Mouse (Mus musculus): ENCODE data around the gene Lgi1. TPM values are rescaled to one million over a fixed set of nuclear protein-coding genes. Genes with fewer than 3 reads are reported as not detected.

Lgi1 gene
- polyA plus RNA-seq (2017; shearing (Covaris generic)): under 1 TPM in 1 of 3 experiments, not detected in 2; 0.30 TPM

GRCm38 (mm10) chr19:38264505-38265500, at the start of gene Lgi1:
Lgi1 (plus strand) TSS chr19:38264536.
- ATAC-seq: no peak

- ATAC-seq: no peak
These were observed 46.6 kb upstream of the Lgi1 start for GRCm38 (mm10) chr19:38217696-38218095.

GRCm38 (mm10) chr19:38223356-38223904, 40.9 kb upstream of the Lgi1 start:
- peak; percentile 12 for ATAC-seq

DNA sequence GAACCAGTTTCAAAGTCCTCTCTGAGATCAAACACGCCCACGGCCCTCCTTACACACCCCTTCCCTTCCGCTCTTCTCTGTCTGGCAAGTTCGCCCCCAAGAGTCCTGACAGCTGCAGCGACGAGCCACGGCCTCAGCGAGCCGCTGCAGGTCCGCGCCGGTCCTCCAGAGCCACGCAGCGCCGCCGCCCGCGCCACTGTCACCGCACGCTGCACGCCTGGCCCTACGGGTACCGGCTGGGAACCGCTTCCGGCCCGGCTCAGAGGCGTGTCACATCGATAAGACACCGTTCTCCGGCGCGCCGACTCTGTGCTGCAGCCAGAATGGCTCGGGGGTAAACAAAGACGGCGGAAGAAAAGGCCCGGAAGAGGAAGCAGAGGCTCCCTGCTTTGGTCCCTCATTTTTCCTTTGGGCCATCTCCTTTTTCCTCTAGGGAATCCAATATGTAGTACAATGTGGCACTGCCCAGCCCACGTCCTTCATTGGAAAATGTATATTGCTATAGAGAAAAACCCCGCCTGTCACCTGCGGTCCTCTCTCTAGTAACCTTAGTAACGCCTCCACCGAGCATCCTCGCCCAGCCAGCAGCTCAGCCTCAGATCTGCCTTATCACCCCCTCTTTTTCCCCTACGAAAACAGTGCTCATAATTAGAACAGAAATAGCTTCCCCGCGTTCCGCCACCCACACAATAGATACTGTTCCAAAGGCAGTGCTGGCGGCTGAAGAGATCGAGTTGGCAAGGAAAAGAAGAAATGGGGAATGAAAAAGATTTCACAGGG, 40.2 kb upstream of the Lgi1 start, which contains the start of gene Fra10ac1:
Fra10ac1 (minus strand) TSS at position 252 of the 780 bp plus-strand sequence.
- ATAC-seq: peak; percentile 86

DNA sequence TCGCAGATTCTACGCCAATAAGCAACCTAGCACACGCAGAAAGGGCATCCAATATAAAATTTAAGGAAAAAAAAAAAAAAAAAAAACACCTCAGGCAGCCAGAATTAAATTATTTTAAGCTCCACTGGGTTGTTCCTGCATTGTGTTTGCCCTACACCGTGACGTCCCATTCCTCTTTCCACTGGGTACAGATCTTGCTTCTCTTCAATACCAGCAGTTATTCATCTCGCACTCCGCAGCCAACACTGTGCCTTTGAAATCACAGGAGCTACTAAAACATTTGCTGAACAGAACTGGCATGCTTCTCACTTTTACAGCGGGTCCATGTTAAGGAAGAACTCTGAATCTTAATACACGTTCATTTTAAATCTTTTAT, 39.7 kb upstream of the Lgi1 start:
- no peak for ATAC-seq

GRCm38 (mm10) chr19:38228699-38229098, 35.6 kb upstream of the Lgi1 start:
- no peak for ATAC-seq

DNA sequence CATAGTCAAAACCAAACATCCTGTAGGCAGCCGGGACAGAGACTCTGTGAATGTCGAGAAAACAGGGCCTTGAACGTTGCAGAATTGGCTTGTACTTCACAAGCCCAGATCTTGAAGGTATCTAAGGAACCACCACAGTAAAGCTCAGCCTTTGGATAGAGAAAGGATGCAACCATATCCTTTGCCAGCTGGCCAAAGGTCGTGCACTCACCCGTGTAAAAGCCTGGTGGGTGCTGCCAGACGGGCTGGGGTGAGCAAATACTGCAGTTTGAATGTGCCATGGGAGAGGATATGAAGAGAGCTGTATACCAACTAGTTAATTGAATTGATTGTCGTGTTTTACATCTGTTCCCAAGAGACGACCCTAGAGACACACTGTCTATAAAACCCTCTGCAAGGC, 32.2 kb upstream of the Lgi1 start:
- ATAC-seq: no peak

GRCm38 (mm10) chr19:38232516-38232915, 31.8 kb upstream of the Lgi1 start:
- ATAC-seq: no peak

DNA sequence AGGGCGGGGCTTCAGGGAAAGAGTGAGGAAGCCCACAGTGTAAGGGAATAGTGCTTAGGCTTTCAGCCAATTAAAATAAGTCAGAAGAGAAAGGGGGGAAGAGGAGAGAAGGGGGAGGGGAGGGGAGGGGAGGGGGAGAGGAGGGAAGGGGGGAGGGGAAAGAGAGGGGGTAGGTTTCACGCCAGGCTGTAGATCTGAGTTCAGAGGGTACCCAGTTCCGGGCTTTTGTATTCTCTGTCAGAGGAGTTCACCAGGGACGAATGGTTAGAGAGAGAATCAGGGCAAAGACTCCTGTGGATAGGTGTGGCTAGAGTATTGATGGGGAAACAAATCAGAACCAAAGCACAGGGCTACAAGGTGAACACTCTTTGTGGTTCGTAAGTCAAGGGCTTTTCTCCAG, 27.8 kb upstream of the Lgi1 start:
- no peak for ATAC-seq

DNA sequence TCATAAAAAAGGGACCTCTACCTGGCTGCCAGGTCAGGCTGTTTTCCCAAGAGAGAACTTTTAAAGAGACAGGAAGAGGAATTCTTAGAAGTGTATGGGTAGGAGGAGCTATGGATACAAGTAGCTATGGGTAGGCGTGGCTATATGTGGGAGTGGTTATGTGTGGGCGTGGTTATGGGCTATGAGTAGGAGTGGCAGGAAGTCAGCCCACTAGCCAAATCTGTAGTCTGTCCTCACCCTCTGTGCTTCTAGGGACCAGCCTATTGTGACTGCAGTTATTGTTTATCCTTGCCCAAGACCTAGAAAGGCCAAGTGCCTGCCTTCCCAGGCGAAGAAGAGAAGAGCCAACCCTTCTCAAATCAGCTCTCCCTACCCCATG, 26.5 kb upstream of the Lgi1 start:
- peak; percentile 52 for ATAC-seq

- ATAC-seq: no peak
These were observed 26.0 kb upstream of the Lgi1 start for GRCm38 (mm10) chr19:38238213-38238951.

GRCm38 (mm10) chr19:38242314-38242852, 22.0 kb upstream of the Lgi1 start:
- ATAC-seq: no peak

DNA sequence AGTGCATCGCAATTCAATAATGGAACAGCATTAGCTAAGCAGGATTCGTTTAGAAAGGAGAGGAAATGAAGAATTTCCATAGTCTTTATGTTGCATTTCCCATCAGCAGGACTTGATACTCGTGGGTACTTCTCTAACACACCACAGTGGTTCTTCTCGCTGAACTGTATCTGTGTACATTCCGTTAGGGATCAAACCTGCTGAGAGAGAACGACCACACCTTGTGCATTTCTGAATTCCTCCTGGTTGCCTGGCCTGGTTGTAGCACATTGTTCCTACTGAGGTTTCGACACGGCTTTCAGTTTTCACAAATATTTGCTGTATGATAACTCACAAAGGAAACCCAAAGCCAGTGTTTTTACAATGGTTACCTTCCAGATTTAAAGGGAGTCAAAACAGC, 19.6 kb upstream of the Lgi1 start:
- ATAC-seq: no peak

- no peak for ATAC-seq
These were observed 18.8 kb upstream of the Lgi1 start for GRCm38 (mm10) chr19:38245361-38246176.

DNA sequence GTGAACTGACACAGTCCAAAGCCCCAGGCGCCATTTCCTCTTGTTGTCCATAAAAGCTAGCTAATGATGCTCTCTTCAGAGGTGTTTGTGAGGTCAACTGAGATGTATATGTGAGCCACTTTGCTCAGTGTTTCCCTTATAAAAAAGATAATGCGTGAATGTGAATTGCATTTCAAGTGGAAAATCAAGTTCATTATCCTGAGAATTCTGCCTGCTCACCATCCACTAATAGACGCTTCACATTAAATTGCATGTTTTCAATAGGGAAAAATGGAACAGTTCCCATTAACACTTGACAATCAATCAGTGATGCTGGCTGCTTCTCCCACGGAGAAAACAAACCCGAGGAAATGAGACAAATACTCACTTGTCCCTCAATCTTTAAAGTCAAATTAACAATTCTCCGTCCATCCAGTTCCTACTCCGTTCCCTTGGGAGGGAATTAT, 18.1 kb upstream of the Lgi1 start:
- ATAC-seq: no peak

DNA sequence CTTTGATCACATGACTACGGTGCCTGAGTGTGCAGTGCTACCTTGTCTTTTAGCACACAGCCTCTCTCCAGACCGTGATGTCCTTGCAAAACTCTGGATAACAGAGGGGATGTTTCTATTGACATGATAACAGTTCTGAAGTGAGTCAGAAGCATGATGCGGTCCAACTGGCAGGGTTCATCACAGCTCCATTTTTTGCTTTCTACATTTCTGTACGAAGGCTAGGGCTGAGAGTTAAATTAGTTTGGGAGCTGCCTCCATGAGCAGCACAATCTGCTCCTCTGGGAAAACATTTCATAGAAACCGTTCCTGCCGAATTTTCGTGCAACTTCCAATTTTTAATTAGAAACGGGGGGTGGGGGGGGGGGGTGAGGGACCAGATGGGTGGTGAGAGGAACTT, 14.7 kb upstream of the Lgi1 start:
- no peak for ATAC-seq

- peak; percentile 46 for ATAC-seq
These were observed 10.5 kb upstream of the Lgi1 start for GRCm38 (mm10) chr19:38253796-38254195.

GRCm38 (mm10) chr19:38258651-38259065, 5.7 kb upstream of the Lgi1 start:
- no peak for ATAC-seq

- ATAC-seq: no peak
These were observed 4.9 kb upstream of the Lgi1 start for GRCm38 (mm10) chr19:38259436-38259835.

GRCm38 (mm10) chr19:38260346-38260745, 4.0 kb upstream of the Lgi1 start:
- no peak for ATAC-seq

- ATAC-seq: no peak
These were observed 3.0 kb upstream of the Lgi1 start for GRCm38 (mm10) chr19:38261351-38261750.
